Mouse (Mus musculus) spleen, postnatal 36 days (tissue): ENCODE measurements around the gene Akap2.

Experiments
- DNase-seq, 2 experiments: peaks; one replicate each; pipeline ENCODE4 v3.0.0; 2022; ENCODE audit warnings: low spot score in 2 of 2, mixed read lengths in 1 of 2

Gene Akap2

DNA sequence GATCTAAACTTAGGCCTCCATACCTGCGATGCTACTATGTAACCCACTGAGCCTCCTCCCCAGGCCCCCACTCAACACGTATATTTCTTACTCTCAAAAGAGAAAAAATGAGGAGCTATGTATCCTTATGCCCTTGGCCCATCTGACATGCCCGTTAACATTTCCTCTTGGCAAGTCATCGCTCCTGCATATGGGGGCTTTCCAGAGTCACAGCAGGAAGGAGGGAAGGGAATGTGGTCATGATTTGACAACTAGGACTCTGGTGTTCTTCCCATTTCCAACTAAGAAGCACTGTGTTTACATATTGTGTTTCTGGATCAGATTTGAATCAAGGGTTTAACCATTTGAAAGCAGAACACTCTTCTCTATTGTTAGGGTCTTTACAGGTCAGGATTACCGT is 15.9 kb upstream of the Akap2 start:
- no peak for DNase-seq

DNA sequence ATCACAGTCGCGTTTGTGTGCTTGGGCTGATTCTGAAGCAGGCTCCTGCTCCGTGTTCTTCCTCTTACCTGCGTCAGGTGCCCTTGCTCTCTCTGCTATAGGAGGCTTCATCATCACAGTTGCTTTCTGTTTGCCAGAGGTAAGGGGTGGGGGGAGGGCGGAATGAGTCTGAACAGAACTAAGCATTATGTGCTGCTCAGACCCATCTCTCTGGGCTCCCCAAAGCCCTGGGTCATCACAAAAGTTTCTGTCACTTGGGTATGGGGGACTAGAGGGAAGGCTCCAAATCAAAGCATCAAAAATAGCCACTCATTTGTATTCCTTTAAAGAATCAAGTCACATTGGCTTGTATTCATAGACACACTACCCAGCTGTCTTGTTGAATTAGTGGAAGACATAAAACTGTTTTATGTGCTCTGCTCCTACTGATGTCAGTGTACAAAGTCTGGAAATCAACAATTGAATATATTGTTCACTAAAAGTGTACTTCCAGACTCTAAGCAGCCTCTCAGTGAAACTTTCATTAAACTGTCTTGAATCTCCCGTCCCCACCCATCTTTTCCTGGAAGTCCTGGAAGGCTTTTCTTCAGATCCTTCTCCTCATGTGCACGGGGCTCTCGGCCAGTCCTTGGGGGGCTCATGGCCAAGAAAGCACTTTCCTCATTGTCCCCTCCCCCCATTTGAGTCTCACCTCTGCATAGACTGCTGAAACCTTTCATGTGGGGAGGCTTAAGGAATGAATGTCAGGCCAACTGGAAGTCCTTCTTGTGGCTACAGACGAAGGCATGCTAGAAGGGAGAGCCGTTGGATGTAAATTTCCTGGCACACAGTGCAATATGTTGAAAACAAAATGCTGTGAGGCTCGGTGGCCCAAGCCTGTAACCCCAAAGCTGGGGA is 13.6 kb upstream of the Akap2 start:
- no peak for DNase-seq

DNA sequence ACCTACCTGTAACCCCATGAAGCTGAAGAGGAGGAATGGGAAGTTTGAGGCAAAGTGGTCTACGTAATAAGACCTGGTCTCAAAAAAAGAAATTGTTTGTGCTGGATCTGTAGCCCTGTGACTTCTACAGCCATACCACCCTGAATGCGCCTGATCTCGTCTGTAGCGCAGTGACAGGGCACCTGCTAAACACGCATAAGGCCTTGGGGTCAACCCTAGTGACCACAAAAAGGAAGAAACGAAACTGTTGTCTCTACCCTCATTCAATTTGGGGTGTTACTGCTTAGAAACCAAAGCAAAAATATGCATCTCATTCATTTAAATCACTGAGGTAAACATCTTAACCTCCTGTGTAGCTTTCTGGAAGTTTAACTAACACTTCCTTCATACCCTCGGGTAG is 12.9 kb upstream of the Akap2 start:
- peak; percentile 46 to 58 for DNase-seq

DNA sequence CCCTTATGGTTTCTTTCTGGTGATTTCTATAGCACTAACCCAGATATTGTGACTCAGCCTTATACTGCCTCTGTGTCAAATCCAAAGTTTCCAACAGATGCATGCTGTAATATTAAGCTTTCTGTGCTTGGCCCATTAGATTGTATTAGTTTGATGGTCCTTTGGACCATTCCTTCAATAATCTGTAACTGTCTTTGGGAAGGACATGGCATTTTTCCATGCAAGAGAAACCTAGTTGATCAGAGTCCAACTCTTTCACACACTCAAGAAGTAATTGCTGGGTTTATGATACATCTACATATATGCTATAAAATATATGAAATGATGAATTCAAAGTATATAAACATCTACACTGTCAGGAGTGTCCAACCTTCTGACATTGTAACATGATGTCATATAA is 1.6 kb upstream of the Akap2 start:
- DNase-seq: no peak

DNA sequence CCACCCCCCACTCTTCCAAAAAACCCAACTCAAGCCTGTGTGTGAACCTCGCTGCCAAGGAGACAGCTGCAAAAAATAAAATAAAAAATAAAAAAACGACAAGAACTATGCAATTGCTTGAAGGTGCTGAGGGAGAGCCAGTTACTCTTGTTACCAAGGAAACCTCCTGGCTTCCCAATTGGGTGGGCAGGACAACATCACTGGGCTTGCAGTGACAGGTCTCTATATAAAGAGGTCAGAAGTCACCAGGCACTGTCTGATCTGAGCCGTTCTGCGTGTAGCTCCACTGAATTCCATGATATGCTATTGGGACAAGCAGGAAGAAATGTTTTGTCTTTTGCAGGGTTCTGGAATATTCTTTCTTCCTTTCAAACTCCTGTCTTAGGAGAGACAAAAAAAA is 722 bp upstream of the Akap2 start:
- DNase-seq: no peak

DNA sequence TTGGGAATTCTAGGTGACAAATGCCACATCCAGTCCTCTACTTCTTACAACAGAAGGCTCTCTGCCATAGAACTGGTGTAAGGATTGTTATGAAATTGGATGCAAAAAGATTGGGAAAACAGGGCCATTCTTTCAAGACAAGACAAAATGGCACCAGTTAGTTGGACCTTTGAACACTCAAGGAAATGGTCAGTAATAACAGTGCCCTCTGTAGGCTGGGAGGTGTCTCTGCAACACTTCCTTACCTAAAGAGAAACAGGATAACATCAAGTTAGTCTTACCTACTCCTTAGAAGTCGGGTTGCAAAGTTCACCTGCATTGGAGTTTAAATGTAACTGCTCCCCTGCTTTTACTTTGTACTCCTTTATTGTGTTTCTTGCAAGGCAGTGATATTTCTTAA is 1.9 kb downstream of the Akap2 start:
- DNase-seq: no peak

DNA sequence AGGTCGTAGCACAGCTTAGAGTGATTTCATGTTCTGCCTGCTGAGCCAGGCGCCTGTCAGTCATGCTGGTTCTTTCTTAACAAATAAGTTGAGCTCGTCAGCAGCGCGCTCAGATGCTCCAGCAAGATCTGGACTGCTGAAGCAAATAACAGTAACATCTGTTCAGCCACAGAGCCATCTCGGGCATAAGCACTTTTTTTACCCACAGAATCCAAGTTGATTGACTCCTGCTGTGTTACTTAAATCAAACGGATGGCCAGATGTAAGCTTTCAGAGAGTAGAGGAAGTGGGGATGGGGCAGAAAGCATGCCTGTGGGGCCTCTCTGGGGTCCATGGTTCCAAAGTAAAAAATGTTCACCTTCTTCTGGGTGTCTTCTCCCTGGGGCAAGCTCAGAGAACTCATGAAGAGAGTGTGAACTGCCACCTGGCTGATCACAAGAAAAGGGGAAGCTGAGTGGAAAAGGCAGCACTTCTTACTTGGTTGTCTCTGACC is 3.5 kb downstream of the Akap2 start:
- peak; percentile 52 to 61 for DNase-seq

DNA sequence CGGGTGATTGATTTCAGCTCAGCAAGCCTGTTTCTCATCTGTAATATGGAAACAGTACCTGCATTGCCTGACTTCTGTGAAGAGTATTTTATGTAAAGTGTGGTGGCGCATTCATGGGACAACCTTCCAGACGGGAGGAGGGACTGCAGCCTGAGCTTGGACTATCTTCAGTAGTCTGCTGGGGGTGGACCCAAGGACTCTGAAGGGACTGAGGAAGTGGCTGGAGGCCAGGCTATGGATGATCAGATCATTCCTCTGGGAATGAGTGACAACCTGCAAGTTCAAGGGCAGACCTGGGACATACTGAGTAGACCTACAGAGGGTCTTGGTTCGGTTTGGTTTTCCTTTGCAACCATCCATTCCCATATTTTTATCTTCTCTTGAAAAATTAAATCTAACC is 4.8 kb downstream of the Akap2 start:
- no peak for DNase-seq

DNA sequence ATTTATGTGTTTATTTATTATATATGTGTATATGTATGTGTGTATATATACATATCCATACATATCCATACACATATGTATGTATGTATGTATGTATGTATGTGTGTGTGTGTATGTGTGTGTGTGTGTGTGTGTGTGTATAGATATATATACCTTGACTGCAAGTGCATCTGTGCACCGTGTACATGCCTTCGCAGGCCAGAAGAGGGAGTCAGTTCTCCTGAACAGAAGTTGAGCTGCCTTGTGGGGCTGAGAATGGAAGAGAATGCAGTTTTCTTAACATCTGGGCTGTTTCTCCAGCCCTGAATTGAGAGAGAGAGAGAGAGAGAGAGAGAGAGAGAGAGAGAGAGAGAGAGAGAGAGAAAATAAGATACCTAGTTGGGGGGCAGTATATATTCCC is 6.2 kb downstream of the Akap2 start:
- no peak for DNase-seq

DNA sequence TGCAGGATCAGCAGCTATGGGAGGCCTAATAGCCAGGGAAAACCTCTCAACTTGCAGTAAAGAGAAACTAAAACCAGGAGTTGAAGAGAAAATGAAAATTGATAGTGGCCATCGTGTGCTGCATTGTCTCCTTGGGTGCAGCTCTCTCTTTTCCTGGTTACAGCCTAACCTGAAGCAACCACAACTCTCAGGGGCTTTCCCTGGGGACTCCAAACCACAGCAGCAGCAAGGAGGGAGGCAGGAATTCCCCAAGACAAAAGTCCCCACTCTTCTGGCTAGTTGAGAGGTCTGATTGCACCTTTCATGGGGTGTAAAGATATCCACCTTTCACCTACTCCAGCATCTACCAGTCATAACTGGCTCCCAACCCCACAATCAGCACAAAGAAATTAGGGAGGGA is 8.1 kb downstream of the Akap2 start:
- DNase-seq: peak in 1 of 2 experiments; percentile 25

DNA sequence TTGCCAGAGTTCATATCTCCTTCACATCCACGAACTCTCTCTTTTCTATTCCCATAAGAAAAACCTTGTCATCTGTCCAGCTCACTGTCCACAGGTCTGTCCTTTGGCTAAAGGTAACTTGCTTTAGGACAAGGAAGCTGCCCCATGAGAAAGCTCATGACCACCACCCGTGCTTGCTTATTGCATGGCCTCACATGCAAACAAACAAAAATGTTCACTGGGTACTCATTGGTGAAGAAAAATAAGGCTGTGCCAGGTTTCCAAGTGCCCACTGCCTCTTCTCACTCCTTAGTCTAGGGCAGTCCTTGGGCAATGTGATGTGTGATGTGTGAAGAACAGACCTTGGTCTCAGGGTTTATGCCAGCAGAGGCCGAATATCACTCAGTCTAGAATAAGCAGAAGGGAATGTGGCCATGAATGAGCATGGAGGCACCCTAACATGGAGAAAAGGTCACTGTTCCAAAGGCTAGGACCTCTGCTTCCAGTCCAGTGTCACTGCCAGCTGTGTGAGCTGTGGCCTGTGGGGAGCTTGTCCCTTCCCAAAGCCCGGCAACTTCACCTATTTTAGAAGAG is 11.2 kb downstream of the Akap2 start:
- DNase-seq: no peak

DNA sequence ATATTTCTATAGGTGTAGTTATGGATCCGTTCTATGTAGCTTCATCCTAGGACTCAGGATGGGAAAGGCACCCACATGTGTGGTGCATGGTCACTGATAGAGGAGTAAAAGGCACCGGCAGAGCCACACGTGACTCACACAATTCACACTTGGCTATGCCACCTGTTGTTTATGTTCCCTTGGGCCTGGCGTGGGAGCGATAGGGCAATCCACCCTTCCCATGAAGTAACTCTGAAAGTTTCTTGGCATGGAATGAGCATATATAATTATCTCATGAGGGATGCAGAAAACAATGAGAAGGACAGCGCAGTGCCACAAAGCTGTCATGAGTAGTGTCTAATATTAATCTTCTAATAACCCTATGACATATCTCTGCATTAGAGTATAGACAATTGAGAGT is 12.6 kb downstream of the Akap2 start:
- no peak for DNase-seq

DNA sequence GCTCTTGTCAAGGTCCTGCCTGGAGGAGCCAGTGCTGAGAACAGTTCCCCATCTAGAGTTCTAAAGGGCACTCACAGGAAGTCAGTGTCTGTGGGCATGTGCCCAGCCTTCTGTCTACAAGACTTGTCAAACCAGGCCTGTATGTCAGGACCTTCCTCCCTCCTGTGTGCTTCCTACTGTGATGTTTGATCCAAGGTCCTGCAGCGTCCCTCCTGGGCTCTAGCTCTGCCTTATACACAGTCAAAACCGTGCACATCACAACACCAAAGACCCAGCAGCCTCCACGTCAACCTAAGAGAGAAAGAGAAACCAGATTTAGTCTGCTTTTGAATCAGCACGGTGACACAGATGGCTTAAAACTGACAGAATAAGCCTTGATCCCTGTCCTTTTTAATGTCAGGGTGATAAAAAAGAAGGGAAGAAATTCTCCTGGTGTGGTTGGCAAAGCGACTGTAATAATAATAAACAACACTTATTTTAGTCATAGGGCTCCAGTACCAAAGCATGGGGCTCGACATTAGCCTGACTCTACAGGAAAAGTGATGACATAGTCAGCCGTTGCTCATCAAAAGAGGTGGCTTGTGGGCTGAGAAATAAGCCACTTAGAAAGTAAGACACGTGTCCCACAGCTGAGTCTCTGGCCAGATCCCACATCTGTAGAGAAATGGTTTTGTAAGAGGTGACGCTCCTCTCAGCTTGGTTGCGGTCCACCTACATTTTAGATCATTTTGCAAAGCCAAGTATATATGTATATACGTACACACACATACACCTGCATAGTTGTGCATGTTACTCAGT is 13.5 kb downstream of the Akap2 start:
- DNase-seq: peak; percentile 12 to 23

DNA sequence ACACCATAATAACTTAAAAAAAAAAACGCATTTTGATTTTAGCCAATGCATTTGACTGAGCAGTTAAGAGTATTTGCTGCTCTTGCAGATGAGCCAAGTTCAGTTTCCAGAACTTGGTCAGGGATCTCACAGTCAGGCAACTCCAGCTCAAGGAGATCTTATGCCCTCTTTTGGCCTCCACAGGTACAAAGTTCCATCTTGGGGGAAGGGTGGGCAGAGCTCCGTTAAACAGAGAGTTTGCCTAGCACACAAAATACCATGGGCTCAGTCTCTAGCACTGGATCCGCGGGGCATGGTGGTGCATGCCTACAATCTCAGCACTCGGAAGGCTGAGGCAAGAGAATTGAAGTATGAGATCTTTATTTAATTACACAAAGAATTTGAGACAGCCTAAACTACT is 14.9 kb downstream of the Akap2 start:
- DNase-seq: no peak

DNA sequence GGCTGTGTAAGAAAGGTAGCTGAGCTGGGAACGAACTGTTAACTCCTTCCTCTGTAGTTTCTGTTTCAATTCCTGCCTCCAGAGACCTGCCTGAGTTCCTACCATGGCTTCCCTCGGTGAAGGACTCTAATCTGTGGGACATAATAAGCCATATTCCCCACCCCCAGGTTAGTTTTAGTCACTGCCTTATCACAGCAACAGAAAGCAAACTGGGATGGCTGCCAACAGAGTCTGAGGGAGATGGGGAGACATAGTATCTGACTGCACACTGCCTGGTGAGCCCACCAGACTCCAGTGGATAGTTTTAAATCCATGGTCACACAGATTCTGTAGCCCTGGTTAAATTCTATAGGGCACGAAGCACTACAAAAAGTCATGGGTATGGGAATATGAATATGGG is 16.0 kb downstream of the Akap2 start:
- DNase-seq: no peak

DNA sequence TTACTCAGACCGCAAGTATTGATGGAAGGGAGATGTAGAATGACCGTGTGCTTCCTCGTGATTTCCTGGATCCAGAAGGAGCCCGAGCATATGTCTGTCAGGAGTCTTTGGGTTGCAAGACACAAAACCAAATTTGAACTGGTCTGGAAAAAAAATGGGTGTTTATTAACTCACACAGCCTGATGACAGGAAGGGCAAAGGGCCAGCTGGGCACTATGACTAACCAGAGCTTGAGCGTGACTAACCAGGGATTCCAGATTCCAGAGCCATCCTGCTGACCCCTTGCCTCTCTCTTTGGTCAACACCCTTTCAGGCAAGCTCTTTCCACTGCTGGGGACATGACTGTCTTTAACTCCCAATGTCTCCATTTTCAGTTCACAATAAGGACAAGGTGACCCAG is 18.0 kb downstream of the Akap2 start:
- no peak for DNase-seq

DNA sequence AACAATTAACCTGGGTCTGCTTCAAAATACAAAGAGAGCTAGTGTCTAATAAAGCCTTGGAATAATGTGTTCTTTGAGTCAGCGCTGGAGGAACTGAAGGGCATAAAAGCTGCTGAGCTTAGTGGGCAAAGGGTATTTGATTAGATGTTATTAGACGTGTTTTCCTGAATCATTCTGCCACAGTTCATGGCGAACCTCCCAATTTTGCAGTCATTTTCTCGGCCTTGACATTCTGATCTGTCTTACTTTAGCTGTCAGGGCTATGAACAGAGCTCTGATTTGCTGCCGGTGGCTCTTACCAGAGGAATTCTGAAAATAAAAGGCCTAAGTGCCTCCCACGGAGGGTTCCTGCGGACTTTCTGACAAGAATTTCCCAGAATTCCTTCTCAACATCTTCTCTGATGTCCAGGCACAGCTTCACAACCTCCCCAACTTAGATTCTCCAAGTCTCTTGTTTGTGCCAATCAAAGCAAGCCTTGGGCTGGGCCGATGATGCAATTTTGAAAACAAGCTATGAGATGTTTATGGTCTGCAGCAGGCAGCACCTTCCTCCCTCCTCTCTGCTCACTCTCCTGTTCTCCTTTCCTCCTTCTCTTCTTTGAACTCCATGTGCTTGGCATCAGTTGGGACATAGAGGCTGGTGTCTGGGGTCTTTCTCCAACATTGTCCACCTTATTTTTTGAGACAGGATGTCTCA is 21.5 kb downstream of the Akap2 start:
- no peak for DNase-seq

DNA sequence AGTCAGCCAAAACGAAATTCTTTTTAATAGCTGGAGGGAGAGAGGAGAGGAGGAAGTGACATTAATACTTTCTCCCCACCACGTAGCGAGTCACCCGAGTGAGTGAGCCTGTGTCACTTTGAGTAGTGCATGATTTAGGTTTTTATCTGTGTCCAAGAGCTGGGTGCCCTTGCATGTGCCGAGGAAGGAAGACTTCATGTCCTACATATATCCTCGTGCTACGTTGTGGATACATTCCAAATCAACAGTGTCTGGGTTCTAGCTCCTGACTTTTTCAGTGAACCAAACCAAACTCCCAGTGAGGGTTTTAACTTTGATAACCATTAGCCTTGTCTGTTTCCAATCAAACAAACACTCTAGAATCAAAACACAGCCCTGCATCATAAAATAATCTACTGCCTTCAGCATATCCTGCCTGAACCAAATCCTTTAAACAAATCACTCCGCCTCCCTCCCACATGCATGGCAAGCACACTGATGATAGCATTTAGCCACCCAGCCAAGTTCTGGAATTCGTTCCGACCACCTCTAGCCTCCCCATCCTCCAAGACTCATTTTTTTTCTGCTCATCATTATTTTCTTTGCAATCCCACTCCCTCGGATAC is 26.0 kb downstream of the Akap2 start:
- DNase-seq: no peak

DNA sequence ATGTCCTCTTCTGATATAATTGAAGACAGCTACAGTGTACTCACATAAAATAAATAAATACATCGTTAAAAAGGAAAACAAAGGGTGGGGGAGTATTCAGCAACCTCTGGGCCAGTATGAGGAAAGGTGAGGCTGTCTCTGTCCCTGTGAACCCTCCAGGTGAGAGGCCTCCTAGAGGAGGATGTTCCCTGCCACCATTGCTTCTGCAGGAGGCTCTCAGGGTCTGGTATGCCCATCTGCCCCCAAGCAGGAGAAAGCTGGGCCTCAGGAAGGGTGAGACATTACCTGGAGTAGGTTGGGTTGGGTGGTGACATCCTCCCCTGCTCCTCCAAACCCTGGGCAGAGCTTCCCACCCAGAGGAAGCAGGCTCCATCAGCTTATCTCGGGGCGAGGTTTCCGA is 33.2 kb downstream of the Akap2 start:
- DNase-seq: no peak

DNA sequence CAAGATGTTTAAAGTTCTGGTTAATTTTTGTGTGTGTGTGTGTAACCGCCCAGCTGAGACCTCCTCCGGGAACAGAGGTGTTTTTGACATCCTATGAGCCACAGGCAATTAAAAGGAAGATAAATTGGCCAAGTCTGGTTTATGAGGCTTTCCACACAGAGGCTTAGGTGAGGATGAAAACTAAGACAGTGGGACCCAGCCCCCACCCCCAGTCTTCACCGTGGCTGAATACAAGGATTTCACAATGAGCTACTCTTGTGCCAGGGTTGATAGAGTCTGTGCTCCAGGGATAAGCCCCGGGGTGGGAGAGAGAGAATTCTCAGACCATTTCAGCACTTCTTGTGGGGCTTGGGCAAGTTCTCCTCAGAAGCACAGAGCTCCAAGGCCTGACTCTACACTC is 33.6 kb downstream of the Akap2 start:
- no peak for DNase-seq

DNA sequence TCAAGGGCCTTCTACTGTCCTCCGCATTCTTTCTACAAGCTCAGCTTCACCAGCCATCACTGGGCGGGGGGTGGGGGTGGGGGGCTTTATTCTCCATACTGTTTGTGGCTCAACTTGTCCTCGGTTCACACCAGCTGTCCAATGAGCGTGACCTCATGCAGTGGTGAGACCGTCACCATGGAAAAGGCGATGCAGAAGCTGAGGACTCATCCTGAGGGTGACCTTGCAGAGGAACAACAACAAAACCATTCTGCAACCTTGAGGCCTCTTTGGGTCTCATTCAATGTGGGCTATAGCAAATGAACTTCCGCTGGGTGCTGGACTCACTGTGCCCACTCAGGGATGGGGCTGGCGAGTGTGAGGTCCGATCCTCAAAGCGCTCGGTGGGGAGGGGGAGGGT is 34.1 kb downstream of the Akap2 start:
- DNase-seq: no peak

DNA sequence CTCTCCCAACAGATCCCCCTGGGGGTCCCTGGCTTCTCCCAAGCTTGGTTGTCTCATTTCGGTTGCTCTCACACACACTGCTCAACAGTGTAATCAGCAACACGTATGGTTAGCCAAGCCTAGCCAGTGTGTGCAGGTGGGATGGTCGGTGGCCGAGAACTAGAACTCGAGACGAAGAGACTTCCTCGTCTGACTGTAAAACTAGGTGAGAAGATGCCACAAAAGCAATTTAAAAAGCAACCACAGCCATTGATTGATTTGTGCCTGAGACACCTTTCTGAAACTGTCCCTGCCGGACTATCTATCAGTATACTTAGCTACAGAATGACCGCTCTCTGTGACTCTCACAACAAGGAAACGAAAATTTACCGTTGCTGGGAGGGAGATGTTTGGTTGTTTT is 37.6 kb downstream of the Akap2 start:
- DNase-seq: peak; percentile 51 to 63
